Mouse (Mus musculus) ES-Bruce4 (cell line): Measurements from ENCODE around the gene Prr15l. TPM values are rescaled to one million over a fixed set of nuclear protein-coding genes. Genes with fewer than 3 reads are reported as not detected.

Experiments used
- H3K27ac ChIP-seq: 2 replicates; pipeline ENCODE4 v1.5.1; 2012; ENCODE audit warnings: low read length, inconsistent platforms; ENCODE audit not compliant: insufficient read depth
- H3K27me3 ChIP-seq: 2 replicates; pipeline ENCODE4 v1.6.1; 2012; ENCODE audit warnings: mild to moderate bottlenecking, low read length, inconsistent platforms; ENCODE audit not compliant: control insufficient read depth, poor library complexity, insufficient read depth, severe bottlenecking
- H3K36me3 ChIP-seq: 2 replicates; pipeline ENCODE4 v1.6.1; 2012; ENCODE audit warnings: inconsistent platforms, mild to moderate bottlenecking, low read length, moderate library complexity; ENCODE audit not compliant: control insufficient read depth, poor library complexity, insufficient read depth, severe bottlenecking
- H3K4me1 ChIP-seq: one replicate; pipeline ENCODE4 v1.8.1; 2011; ENCODE audit warnings: low read length; ENCODE audit not compliant: control insufficient read depth, insufficient read depth
- H3K4me3 ChIP-seq: 2 replicates; pipeline ENCODE4 v1.5.1; 2011; ENCODE audit warnings: low read depth, mild to moderate bottlenecking, low read length
- H3K9ac ChIP-seq: 2 replicates; pipeline ENCODE4 v1.6.1; 2012; ENCODE audit warnings: low read depth, mild to moderate bottlenecking, inconsistent platforms; ENCODE audit not compliant: poor library complexity, severe bottlenecking
- H3K9me3 ChIP-seq: replicated peaks from 2 replicates; pipeline ENCODE4 v1.6.1; 2012; ENCODE audit warnings: mild to moderate bottlenecking, low read length, inconsistent platforms; ENCODE audit not compliant: control insufficient read depth, poor library complexity, insufficient read depth, severe bottlenecking
- CTCF ChIP-seq: IDR thresholded peaks from one replicate; pipeline ENCODE4 v1.8.1; 2011; ENCODE audit warnings: low read depth, low read length
- EP300 ChIP-seq: IDR thresholded peaks from 2 replicates; pipeline ENCODE4 v1.6.1; 2011; ENCODE audit warnings: low read depth, low read length; ENCODE audit not compliant: insufficient read depth
- POLR2A ChIP-seq: IDR thresholded peaks from one replicate; pipeline ENCODE4 v1.8.1; 2011; ENCODE audit warnings: low read length; ENCODE audit not compliant: insufficient read depth
- polyA plus RNA-seq: library from polyadenylated mRNA; stranded (reverse); fragments of >200 nt; gene quantifications from 2 replicates; pipeline ENCODE4 v1.2.4, GENCODE M21; 2011; ENCODE audit warnings: low read depth; ENCODE audit not compliant: missing spikeins, insufficient read depth, insufficient read length

The Prr15l gene
- polyA plus RNA-seq, 1 experiment: 10.9 TPM

DNA sequence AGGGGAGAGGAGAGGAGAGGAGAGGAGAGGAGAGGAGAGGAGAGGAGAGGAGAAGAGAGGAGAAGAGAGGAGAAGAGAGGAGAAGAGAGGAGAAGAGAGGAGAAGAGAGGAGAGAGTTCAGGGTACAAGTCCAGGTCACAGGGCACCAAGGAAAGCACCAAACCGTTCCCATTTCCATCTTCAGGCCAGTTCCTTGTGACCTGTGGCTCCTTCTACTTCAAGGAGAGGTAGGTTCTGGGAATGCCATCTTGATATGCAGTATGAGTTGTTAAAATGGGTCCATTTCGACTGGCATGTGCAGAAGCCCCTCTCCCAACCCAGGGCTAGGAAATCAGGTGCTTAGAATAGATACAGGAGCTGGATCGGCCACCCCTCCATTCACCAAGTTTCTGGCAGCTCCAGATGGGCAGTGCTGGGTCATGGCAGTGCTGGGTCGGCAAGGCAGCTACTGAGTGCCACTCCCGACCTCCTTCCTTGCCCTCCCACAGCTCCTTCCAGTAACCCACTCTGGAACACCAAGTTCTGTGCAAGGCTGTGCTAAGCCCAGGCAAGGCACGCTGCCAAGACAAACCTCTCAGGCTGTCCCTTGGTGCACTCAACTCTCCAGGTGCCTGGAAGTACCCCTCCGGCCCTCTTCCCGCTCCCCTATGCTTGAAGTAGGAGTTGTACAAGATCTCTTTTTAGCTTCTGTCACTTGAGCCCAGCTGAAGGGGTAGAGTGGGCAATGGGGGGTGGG, 3.6 kb downstream of the Prr15l start:
- Histone ChIP-seq H3K9ac (peak overlapping the region; percentile 38), H3K9me3 (no peaks in the 10 kb centered on the region), H3K4me1 (peaks cover 5% of the 10 kb centered on the region), H3K27ac (0 out of 2 replicates have a peak overlapping the region, but pooled peaks have one; percentile 0), H3K27me3 (no peaks in the 10 kb centered on the region), H3K4me3 (peak overlapping the region; percentile 39), H3K36me3 (no peaks in the 10 kb centered on the region)
- TF ChIP-seq CTCF (no peak), POLR2A (no peak), EP300 (no peak)

DNA sequence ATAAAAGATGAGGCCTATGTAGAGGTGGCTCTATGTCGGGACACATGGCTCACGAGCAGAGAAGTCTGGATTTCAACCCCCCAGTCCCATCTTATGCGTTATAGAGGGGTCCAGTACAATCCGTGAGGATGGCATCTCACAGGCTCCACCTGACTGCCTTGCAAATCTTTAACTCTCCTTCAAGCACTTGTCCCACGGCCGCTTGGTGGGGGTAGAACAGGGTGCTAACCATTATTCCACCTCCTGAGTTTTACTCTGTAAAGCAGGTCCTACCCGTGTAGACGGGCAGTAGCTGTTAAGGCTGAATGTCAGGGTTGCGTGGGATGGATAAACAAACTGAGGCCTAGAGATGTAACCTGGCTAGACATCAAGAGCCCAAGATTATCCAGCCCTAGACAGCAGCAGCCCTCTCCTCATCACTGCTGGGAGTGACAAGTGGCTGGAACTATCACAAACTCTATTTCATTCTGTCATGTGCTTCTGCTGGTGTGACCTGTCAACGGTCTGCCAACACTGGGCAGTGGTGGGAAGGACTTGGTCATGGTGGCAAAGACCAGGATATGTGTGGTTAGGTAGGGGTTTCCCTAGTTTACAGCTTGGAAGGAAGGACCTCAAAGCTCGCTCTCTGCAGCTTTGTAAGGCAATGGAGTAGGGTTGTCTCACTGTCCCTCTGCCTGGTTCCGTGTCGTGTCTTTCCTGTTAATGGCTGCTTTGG, 5.8 kb downstream of the Prr15l start:
- Histone ChIP-seq H3K36me3 (no peaks in the 10 kb centered on the region), H3K27ac (no peak overlapping the region), H3K4me1 (peaks cover 5% of the 10 kb centered on the region), H3K9me3 (no peaks in the 10 kb centered on the region), H3K4me3 (no peak overlapping the region), H3K9ac (no peak overlapping the region), H3K27me3 (no peaks in the 10 kb centered on the region)
- TF ChIP-seq POLR2A (no peak), EP300 (no peak), CTCF (no peak)

DNA sequence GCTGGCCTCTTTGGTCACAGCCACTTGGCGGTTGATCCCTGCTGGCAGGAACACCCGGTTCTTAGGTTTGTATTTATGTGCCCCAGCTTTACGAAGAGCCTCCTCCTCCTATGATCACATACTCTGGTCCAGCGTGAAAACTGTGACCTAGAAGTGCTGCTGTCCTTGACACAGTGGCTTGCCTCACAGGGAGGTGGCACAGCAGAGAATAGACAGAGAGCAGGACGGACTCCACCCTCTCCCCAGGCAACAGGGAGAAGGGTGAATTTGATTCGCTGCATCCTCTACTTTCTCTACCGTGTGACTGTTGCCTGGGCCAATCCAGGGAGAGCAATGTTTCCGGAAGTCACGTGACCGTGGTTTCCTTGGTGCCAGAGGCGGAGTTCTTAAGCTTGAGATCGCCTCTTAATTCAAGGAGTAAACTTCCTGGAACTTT, 7.0 kb downstream of the Prr15l start:
- Histone ChIP-seq H3K27me3 (no peaks in the 10 kb centered on the region), H3K9ac (peak overlapping the region; percentile 45), H3K4me3 (peak overlapping the region; percentile 57), H3K4me1 (peaks cover 5% of the 10 kb centered on the region), H3K27ac (peak overlapping the region; percentile 70), H3K9me3 (no peaks in the 10 kb centered on the region), H3K36me3 (no peaks in the 10 kb centered on the region)
- TF ChIP-seq EP300 (peak; percentile 85; the same call in 1 of the 2 replicates), POLR2A (peak; percentile 73), CTCF (no peak)

DNA sequence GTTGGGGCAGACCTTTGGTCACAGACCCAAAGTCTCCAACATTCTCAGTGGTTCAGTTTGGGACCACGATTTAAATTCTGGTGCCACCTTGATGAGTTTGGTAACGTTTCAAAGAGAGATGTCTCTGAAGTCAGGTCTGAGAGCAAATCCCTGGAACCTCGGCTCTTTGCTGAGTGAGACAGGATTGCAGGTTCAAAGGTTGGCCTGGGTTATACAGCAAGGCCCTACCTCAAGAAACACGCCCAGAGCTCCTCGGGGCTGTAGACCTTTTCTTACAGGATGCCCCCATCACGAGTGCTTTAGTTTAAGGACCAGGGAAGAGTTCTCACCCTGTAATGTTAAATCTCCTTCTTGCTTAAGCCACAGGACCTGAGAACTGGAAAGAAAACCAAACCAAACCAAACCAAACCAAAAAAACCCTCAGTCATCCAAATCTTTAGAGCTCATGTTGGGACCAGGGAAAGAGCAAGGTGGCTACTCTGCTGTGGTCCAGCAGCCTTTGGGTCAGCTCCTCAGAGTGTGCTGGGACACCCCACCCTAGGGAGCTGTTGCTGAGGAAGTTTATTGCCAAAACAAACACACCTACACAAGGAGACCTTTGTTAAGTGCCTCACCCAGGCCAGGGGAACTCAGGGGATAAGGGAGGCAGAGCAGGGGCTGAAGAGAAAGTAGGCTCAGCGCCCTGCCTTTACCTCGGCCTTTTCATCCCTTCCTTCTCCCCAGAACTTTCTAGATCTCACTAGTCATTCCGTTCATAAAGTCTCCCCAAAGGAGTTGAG, 8.2 kb downstream of the Prr15l start:
- TF ChIP-seq CTCF (no peak), POLR2A (no peak), EP300 (no peak)
- H3K27ac ChIP-seq: no peak overlapping the region
- peaks cover 5% of the 10 kb centered on the region for H3K4me1 ChIP-seq
- H3K4me3 ChIP-seq: no peak overlapping the region
- H3K9ac ChIP-seq: no peak overlapping the region
- no peaks in the 10 kb centered on the region for H3K27me3 ChIP-seq
- no peaks in the 10 kb centered on the region for H3K36me3 ChIP-seq
- H3K9me3 ChIP-seq: no peaks in the 10 kb centered on the region

DNA sequence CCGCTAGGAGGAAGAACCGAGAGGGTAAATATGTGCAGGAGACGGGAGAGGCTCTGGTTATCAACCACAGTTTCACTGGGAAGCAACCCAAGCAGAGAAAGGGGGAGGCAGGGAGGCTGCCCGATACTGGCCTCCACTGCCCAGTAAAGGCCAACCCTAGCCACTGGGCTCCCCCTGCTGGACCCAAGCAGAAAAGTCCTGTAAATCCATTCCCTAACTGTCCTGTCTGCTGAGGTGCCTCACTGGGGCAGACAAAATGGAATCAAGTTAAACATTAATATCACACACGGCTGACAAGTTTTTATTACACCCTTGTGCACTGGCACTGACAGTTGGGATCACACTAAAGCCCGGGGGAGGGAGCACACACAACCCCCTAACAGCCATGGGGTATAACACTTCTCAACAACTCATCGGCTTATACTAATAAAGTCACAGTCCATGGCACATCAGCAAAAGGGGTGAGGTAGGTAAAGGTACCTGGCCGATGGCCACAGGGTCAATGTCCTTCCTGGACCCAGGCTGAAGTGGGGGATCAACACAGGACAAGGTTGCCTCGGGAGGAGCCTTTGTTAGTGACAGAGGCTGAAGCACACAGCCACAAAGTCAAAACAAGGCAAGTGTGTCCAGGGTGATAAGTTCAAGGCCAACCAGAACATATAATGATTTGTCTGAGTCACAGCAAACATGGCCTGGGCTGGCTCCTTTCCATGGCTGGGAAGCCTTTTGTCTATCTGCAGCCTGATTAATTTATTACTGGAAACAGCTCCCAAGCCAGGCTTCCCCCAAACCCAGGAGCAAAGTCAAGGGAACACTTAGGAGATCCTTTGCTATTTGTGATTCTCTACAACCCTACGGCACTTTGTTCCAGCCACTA, 9.9 kb downstream of the Prr15l start:
- peaks cover 2% of the 10 kb centered on the region for H3K4me1 ChIP-seq
- no peaks in the 10 kb centered on the region for H3K36me3 ChIP-seq
- no peak for TF ChIP-seq EP300
- TF ChIP-seq CTCF: peak; percentile 79
- H3K4me3 ChIP-seq: no peak overlapping the region
- no peaks in the 10 kb centered on the region for H3K9me3 ChIP-seq
- no peaks in the 10 kb centered on the region for H3K27me3 ChIP-seq
- no peak overlapping the region for H3K27ac ChIP-seq
- no peak overlapping the region for H3K9ac ChIP-seq
